Mouse (Mus musculus) liver, embryonic 14.5 days (tissue): ENCODE measurements around the gene Gpi1. TPM values are rescaled to one million over a fixed set of nuclear protein-coding genes. Genes with fewer than 3 reads are reported as not detected.
A peak's percentile ranks its signal among the peaks of the same experiment; 100 is the strongest.

Experiments
- ATAC-seq: fragments of 200-750 bp; cut with Nextera tagmentation; 2 replicates; pipeline ENCODE4 v1.8.0; 2017; ENCODE audit warnings: moderate number of reproducible peaks, mild to moderate bottlenecking, moderate library complexity; ENCODE audit not compliant: insufficient read depth
- DNase-seq, 3 experiments: peaks; one replicate each; pipeline ENCODE4 v3.0.0-alpha.2; 2012 to 2013; ENCODE audit warnings: low read depth in 3 of 3, low spot score in 3 of 3
- H3K27ac ChIP-seq: fragments of 300-500 bp; sonication (generic); 2 replicates; pipeline ENCODE4 v1.5.1; 2014; ENCODE audit warnings: moderate library complexity, mild to moderate bottlenecking, control low read depth, inconsistent platforms
- H3K27me3 ChIP-seq: fragments of 300-500 bp; sonication (generic); 2 replicates; pipeline ENCODE4 v1.6.1; 2014; ENCODE audit warnings: mild to moderate bottlenecking, low read length, moderate library complexity; ENCODE audit not compliant: control insufficient read depth, insufficient read depth
- H3K36me3 ChIP-seq: fragments of 300-500 bp; sonication (generic); replicated peaks from 2 replicates; pipeline ENCODE4 v1.6.1; 2014; ENCODE audit warnings: low read depth; ENCODE audit not compliant: control insufficient read depth, insufficient read depth
- H3K4me1 ChIP-seq, 2 experiments: fragments of 200-500 bp in 1 of 2; fragments of 300-500 bp in 1 of 2; sonication (generic) in 1 of 2; replicated peaks; 2 replicates each; pipeline ENCODE4 v1.6.1; 2012 to 2014; ENCODE audit warnings: antibody characterized with exemption in 1 of 2, inconsistent platforms in 1 of 2, low read length in 1 of 2; ENCODE audit not compliant: control insufficient read depth in 2 of 2, insufficient read depth in 2 of 2
- H3K4me2 ChIP-seq: fragments of 300-500 bp; sonication (generic); 2 replicates; pipeline ENCODE4 v1.6.1; 2014; ENCODE audit warnings: low read depth, mild to moderate bottlenecking, control low read depth, moderate library complexity
- H3K4me3 ChIP-seq, 2 experiments: fragments of 200-500 bp in 1 of 2; fragments of 300-500 bp in 1 of 2; sonication (generic) in 1 of 2; 2 replicates each; pipeline ENCODE4 v1.5.1; 2012 to 2014; ENCODE audit warnings: low read depth in 2 of 2, low read length in 2 of 2, mild to moderate bottlenecking in 2 of 2, control low read depth in 1 of 2, inconsistent platforms in 1 of 2, moderate library complexity in 1 of 2; ENCODE audit not compliant: insufficient read depth in 1 of 2
- H3K9ac ChIP-seq: fragments of 300-500 bp; sonication (generic); replicated peaks from 2 replicates; pipeline ENCODE4 v1.6.1; 2014; ENCODE audit warnings: mild to moderate bottlenecking, control low read depth, moderate library complexity
- H3K9me3 ChIP-seq: fragments of 300-500 bp; sonication (generic); 2 replicates; pipeline ENCODE4 v1.6.1; 2016; ENCODE audit warnings: low read length, mixed read lengths; ENCODE audit not compliant: control insufficient read depth
- CTCF ChIP-seq: IDR thresholded peaks from 2 replicates; pipeline ENCODE4 v1.5.1; 2016; ENCODE audit warnings: antibody characterized with exemption, low read depth, control low read depth
- EP300 ChIP-seq: IDR thresholded peaks from 2 replicates; pipeline ENCODE4 v1.6.1; 2016; ENCODE audit warnings: antibody characterized with exemption, low read depth
- whole genome bisulfite sequencing: fragments of 180-500 bp; shearing (Covaris S2); extraction: QIAGEN DNeasy Blood & Tissue Kit; methylation state at CpG from one replicate; pipeline ENCODE4 v1.1.7; 2014; ENCODE audit not compliant: insufficient replicate concordance; 5-methylcytosine and 5-hydroxymethylcytosine counted together
- polyA plus RNA-seq, 2 experiments: library from polyadenylated mRNA; depleted of rRNA in 1 of 2; stranded (reverse) in 1 of 2; unstranded in 1 of 2; fragments of >200 nt; fragmentation: Nextera tagmentation in 1 of 2; extraction: Ambion mirVana in 1 of 2; gene quantifications; 2 replicates each; pipeline versions ENCODE4 v1.2.1 to v1.2.3; 2012 to 2014

The Gpi1 gene
- polyA plus RNA-seq, 2 experiments, result 83.2 to 108 TPM

GRCm38 (mm10) chr7:34255916-34256315 lies 25.8 kb upstream of the Gpi1 start:
- TF ChIP-seq CTCF (no peak), EP300 (no peak)
- Histone ChIP-seq H3K27me3 (no peaks in the 10 kb centered on the region), H3K4me1 (no peaks in the 10 kb centered on the region), H3K27ac (no peak overlapping the region), H3K4me2 (no peak overlapping the region), H3K9me3 (no peaks in the 10 kb centered on the region), H3K9ac (no peak overlapping the region), H3K36me3 (peaks cover 28% of the 10 kb centered on the region), H3K4me3 (no peak overlapping the region)
- DNase-seq (no peak), ATAC-seq (no peak)
- 83% methylated on average over 1 of the region's 1 CpGs for WGBS

GRCm38 (mm10) chr7:34255137-34255536 lies 25.0 kb upstream of the Gpi1 start:
- no peak for TF ChIP-seq EP300
- H3K4me3 ChIP-seq, result no peak overlapping the region
- WGBS, result 44% methylated on average over 3 of the region's 3 CpGs
- DNase-seq (no peak), ATAC-seq (no peak)
- no peak overlapping the region for H3K27ac ChIP-seq
- peaks cover 31% of the 10 kb centered on the region for H3K36me3 ChIP-seq
- H3K9me3 ChIP-seq, result no peaks in the 10 kb centered on the region
- H3K4me2 ChIP-seq, result no peak overlapping the region
- H3K4me1 ChIP-seq, result no peaks in the 10 kb centered on the region
- no peaks in the 10 kb centered on the region for H3K27me3 ChIP-seq
- H3K9ac ChIP-seq, result no peak overlapping the region

- H3K9me3 ChIP-seq, result no peaks in the 10 kb centered on the region
- H3K27ac ChIP-seq, result no peak overlapping the region
- 68% methylated on average over 2 of the region's 2 CpGs for WGBS
- H3K9ac ChIP-seq, result no peak overlapping the region
- no peak overlapping the region for H3K4me3 ChIP-seq
- no peaks in the 10 kb centered on the region for H3K4me1 ChIP-seq
- H3K4me2 ChIP-seq, result no peak overlapping the region
- ATAC-seq (no peak), DNase-seq (no peak)
- H3K36me3 ChIP-seq, result peaks cover 43% of the 10 kb centered on the region
- TF ChIP-seq CTCF (peak; percentile 46), EP300 (no peak)
- H3K27me3 ChIP-seq, result no peaks in the 10 kb centered on the region
Measured at GRCm38 (mm10) chr7:34252030-34252429, 21.9 kb upstream of the Gpi1 start.

GRCm38 (mm10) chr7:34250738-34251137 lies 20.6 kb upstream of the Gpi1 start, which contains the start of gene Gm6096:
TSS of gene Gm6096 (plus strand) at chr7:34251038.
- 85% methylated on average over 7 of the region's 7 CpGs for WGBS
- Histone ChIP-seq H3K27ac (no peak within 1 kb of the TSS), H3K4me2 (no peak within 1 kb of the TSS), H3K9me3 (no peaks in the 10 kb centered on the region), H3K9ac (no peak within 1 kb of the TSS), H3K4me1 (no peaks in the 10 kb centered on the region), H3K27me3 (no peaks in the 10 kb centered on the region), H3K4me3 (no peak within 1 kb of the TSS), H3K36me3 (peaks cover 44% of the 10 kb centered on the region)
- no peak for DNase-seq
- no peak for ATAC-seq
- TF ChIP-seq EP300 (no peak), CTCF (no peak; the same call in 1 of the 2 replicates)

- 81% methylated on average over 3 of the region's 3 CpGs for WGBS
- no peak for TF ChIP-seq EP300
- TF ChIP-seq CTCF, result no peak
- no peak overlapping the region for H3K9ac ChIP-seq
- DNase-seq (no peak), ATAC-seq (no peak)
- no peak overlapping the region for H3K4me3 ChIP-seq
- no peak overlapping the region for H3K27ac ChIP-seq
- no peaks in the 10 kb centered on the region for H3K9me3 ChIP-seq
- H3K4me2 ChIP-seq, result no peak overlapping the region
- no peaks in the 10 kb centered on the region for H3K27me3 ChIP-seq
- H3K36me3 ChIP-seq, result peaks cover 55% of the 10 kb centered on the region
- no peaks in the 10 kb centered on the region for H3K4me1 ChIP-seq
Measured at GRCm38 (mm10) chr7:34246870-34247499, 16.8 kb upstream of the Gpi1 start.
